Mouse (Mus musculus): Measurements from ENCODE around the gene Ahcyl1.

- TF ChIP-seq CTCF (IDR thresholded peaks at IDR 0.05; ENCODE audit: borderline replicate concordance, insufficient read depth, low read depth, low read length) = no peak
- no peak for TF ChIP-seq POLR2A (IDR thresholded peaks at IDR 0.05; ENCODE audit: borderline replicate concordance, insufficient read depth, low read length)
Measured at GRCm38 (mm10) chr3:107633906-107634305, 62.5 kb downstream of the Ahcyl1 start.

Data from cerebellum, adult 2 months (tissue).